Mouse (Mus musculus): ENCODE measurements around the gene H6pd. TPM values are rescaled to one million over a fixed set of nuclear protein-coding genes. Genes with fewer than 3 reads are reported as not detected.

H6pd gene
- total and polyA plus RNA-seq, 2 experiments from 2014 or later = 7.3 to 25.7 TPM

DNA sequence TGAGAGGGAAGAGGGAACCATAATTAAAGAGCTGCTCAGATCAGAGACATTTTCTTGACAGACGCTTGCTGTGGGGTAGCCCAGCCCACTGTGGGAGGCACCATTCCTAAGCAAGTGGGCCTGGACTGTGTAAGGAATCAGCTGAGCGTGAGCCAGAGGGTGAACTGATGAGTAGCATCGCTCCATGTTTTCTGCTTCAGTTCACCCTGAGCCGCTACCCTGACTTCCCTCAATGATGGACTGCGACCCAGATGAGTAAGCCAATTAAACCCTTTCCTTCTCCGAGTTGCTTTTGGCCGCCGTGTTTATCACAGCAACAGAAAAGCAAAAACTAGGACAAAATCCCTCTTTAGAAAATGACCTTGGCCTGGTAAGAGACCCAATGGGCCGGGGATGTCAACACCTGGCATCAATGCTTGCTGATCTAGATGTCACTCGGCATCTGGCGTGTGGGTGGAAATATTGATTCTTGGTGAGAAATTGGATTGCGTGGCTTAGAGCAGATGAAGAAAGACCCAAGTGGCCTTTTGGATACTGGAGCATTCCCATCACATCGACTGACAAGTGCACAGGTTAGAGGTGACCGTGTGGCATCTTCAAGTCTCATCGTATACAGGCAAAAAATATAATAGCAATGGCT, 11.0 kb upstream of the H6pd start:
- no peaks in the 10 kb centered on the region for H3K36me3 ChIP-seq (replicated peaks; ENCODE audit: control insufficient read depth, insufficient read depth, low read length)
- WGBS = 90% methylated on average over 15 of the region's 15 CpGs
- H3K27me3 ChIP-seq (ENCODE audit: control insufficient read depth, insufficient read depth, low read length) = 0 out of 2 replicates have a peak, but pooled peaks cover 3% of the 10 kb centered on the region
- ATAC-seq (ENCODE audit: insufficient read depth, low read depth) = no peak
- no peak overlapping the region for H3K4me3 ChIP-seq (ENCODE audit: low read depth, low read length)
- no peak for DNase-seq (ENCODE audit: low spot score)
- no peaks in the 10 kb centered on the region for H3K9me3 ChIP-seq (replicated peaks; ENCODE audit: control insufficient read depth, low read length)
- H3K27ac ChIP-seq (ENCODE audit: low read depth) = no peak overlapping the region
- H3K4me2 ChIP-seq (ENCODE audit: low read depth, low read length) = no peak overlapping the region
- H3K9ac ChIP-seq (replicated peaks; ENCODE audit: low read depth, low read length) = no peak overlapping the region
- TF ChIP-seq EP300 (IDR thresholded peaks at IDR 0.05; ENCODE audit: low read depth) (no peak), CTCF (IDR thresholded peaks at IDR 0.05; ENCODE audit: low read depth) (no peak)
- no peaks in the 10 kb centered on the region for H3K4me1 ChIP-seq (ENCODE audit: control insufficient read depth, insufficient read depth)

GRCm38 (mm10) chr4:150015436-150015835, 6.6 kb upstream of the H6pd start:
- Histone ChIP-seq H3K27ac (ENCODE audit: low read depth) (no peak overlapping the region), H3K4me1 (ENCODE audit: control insufficient read depth, insufficient read depth) (peaks cover 13% of the 10 kb centered on the region), H3K9ac (replicated peaks; ENCODE audit: low read depth, low read length) (no peak overlapping the region), H3K4me2 (ENCODE audit: low read depth, low read length) (no peak overlapping the region), H3K36me3 (replicated peaks; ENCODE audit: control insufficient read depth, insufficient read depth, low read length) (no peaks in the 10 kb centered on the region), H3K27me3 (ENCODE audit: control insufficient read depth, insufficient read depth, low read length) (0 out of 2 replicates have a peak, but pooled peaks cover 3% of the 10 kb centered on the region), H3K4me3 (ENCODE audit: low read depth, low read length) (no peak overlapping the region), H3K9me3 (replicated peaks; ENCODE audit: control insufficient read depth, low read length) (no peaks in the 10 kb centered on the region)
- no peak for TF ChIP-seq EP300 (IDR thresholded peaks at IDR 0.05; ENCODE audit: low read depth)
- no peak for TF ChIP-seq CTCF (IDR thresholded peaks at IDR 0.05; ENCODE audit: low read depth)
- no peak for ATAC-seq (ENCODE audit: insufficient read depth, low read depth)
- DNase-seq (ENCODE audit: low spot score) = no peak
- 57% methylated on average over 7 of the region's 7 CpGs for WGBS

GRCm38 (mm10) chr4:150014378-150015091, 5.7 kb upstream of the H6pd start:
- DNase-seq (ENCODE audit: low spot score) (no peak), ATAC-seq (ENCODE audit: insufficient read depth, low read depth) (no peak)
- Histone ChIP-seq H3K27ac (ENCODE audit: low read depth) (no peak overlapping the region), H3K4me1 (ENCODE audit: control insufficient read depth, insufficient read depth) (peaks cover 14% of the 10 kb centered on the region), H3K36me3 (replicated peaks; ENCODE audit: control insufficient read depth, insufficient read depth, low read length) (no peaks in the 10 kb centered on the region), H3K9ac (replicated peaks; ENCODE audit: low read depth, low read length) (no peak overlapping the region), H3K9me3 (replicated peaks; ENCODE audit: control insufficient read depth, low read length) (no peaks in the 10 kb centered on the region), H3K27me3 (ENCODE audit: control insufficient read depth, insufficient read depth, low read length) (0 out of 2 replicates have a peak, but pooled peaks cover 3% of the 10 kb centered on the region), H3K4me2 (ENCODE audit: low read depth, low read length) (no peak overlapping the region), H3K4me3 (ENCODE audit: low read depth, low read length) (no peak overlapping the region)
- TF ChIP-seq CTCF (IDR thresholded peaks at IDR 0.05; ENCODE audit: low read depth) (no peak), EP300 (IDR thresholded peaks at IDR 0.05; ENCODE audit: low read depth) (no peak)
- WGBS = 85% methylated on average over 4 of the region's 4 CpGs

GRCm38 (mm10) chr4:150013805-150014204, 5.0 kb upstream of the H6pd start:
- Histone ChIP-seq H3K4me1 (ENCODE audit: control insufficient read depth, insufficient read depth) (peaks cover 18% of the 10 kb centered on the region), H3K27me3 (ENCODE audit: control insufficient read depth, insufficient read depth, low read length) (0 out of 2 replicates have a peak, but pooled peaks cover 3% of the 10 kb centered on the region), H3K9me3 (replicated peaks; ENCODE audit: control insufficient read depth, low read length) (no peaks in the 10 kb centered on the region), H3K36me3 (replicated peaks; ENCODE audit: control insufficient read depth, insufficient read depth, low read length) (no peaks in the 10 kb centered on the region), H3K9ac (replicated peaks; ENCODE audit: low read depth, low read length) (no peak overlapping the region), H3K4me3 (ENCODE audit: low read depth, low read length) (no peak overlapping the region), H3K4me2 (ENCODE audit: low read depth, low read length) (no peak overlapping the region), H3K27ac (ENCODE audit: low read depth) (no peak overlapping the region)
- no peak for DNase-seq (ENCODE audit: low spot score)
- no peak for TF ChIP-seq CTCF (IDR thresholded peaks at IDR 0.05; ENCODE audit: low read depth)
- TF ChIP-seq EP300 (IDR thresholded peaks at IDR 0.05; ENCODE audit: low read depth) = no peak
- no peak for ATAC-seq (ENCODE audit: insufficient read depth, low read depth)
- 85% methylated on average over 5 of the region's 5 CpGs for WGBS

DNA sequence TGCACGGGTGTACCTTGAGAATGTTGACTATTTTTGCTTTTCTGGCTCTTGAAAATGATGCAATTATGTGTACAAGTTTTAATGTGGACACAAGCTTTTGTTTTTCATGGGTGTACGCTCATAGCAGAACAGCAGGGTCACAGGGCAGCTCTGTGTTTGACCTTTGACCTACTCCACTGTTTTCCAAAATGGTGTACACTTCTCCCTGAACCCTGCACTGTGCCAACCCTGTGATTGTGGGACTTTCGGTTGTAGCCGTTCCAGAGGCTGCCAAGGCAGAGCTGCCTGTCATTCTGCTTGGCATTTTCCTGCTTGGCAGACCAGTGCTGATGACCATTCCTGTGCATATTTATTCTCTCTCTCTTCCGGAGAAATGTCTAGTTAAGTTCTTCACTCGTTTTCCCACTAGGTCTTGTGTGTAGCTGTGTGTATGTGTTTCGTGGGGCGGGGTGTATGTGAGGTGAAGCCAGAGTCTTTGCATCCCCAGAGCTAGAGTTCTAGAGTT, 4.4 kb upstream of the H6pd start:
- no peak overlapping the region for H3K4me2 ChIP-seq (ENCODE audit: low read depth, low read length)
- no peak overlapping the region for H3K9ac ChIP-seq (replicated peaks; ENCODE audit: low read depth, low read length)
- no peaks in the 10 kb centered on the region for H3K9me3 ChIP-seq (replicated peaks; ENCODE audit: control insufficient read depth, low read length)
- peaks cover 18% of the 10 kb centered on the region for H3K4me1 ChIP-seq (ENCODE audit: control insufficient read depth, insufficient read depth)
- ATAC-seq (ENCODE audit: insufficient read depth, low read depth) (no peak), DNase-seq (ENCODE audit: low spot score) (no peak)
- H3K27me3 ChIP-seq (ENCODE audit: control insufficient read depth, insufficient read depth, low read length) = 0 out of 2 replicates have a peak, but pooled peaks cover 3% of the 10 kb centered on the region
- H3K27ac ChIP-seq (ENCODE audit: low read depth) = no peak overlapping the region
- no peak overlapping the region for H3K4me3 ChIP-seq (ENCODE audit: low read depth, low read length)
- no peaks in the 10 kb centered on the region for H3K36me3 ChIP-seq (replicated peaks; ENCODE audit: control insufficient read depth, insufficient read depth, low read length)
- WGBS = 89% methylated on average over 8 of the region's 8 CpGs
- TF ChIP-seq CTCF (IDR thresholded peaks at IDR 0.05; ENCODE audit: low read depth) (no peak), EP300 (IDR thresholded peaks at IDR 0.05; ENCODE audit: low read depth) (no peak)

Data from heart, postnatal 0 days (tissue).